32 mouse cellular contexts compared by ENCODE assay signal in the genomic region with DNA sequence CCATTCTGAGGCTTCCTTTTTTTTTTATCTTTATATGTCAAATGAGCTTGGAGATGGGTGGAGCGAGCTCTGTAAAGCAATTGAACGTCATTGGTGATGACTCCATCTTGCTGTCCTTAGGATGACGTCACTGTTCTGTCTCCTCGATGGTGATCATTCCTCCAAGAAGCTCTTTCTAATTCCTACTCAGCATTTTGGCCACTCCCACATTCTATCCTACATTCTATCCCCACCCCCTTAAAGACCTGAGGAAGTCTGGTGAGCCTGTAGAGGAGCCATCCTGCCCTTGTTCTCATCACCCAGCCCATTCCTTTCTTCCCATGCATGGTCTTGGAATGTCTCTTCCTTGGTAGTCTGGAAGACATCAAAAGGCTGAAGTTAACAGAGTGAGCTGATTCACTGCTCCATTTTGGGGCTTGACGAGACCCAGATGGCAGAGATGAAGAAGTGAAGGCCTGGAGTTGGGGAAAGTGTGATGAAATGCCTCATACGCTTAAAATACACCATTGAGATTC. TPM values are rescaled to one million over a fixed set of nuclear protein-coding genes. Genes with fewer than 3 reads are reported as not detected.
A peak's percentile ranks its signal among the peaks of the same experiment; 100 is the strongest.
DNase-seq lines count a peak whose midpoint lies in the region; ATAC-seq lines count a peak whose summit lies in the region.
"Had no signal": no experiment of that assay in that cellular context is flagged by ENCODE, and none has a peak within 500 bp of the region (broad histone marks: within the 10 kb centered on the region; RNA-seq: fewer than 3 reads in every experiment).

No protein-coding gene starts in this region.

- H3K9me3 ChIP-seq in stomach, embryonic 16.5 days (replicated peaks; ENCODE audit: control insufficient read depth, low read length) = no peaks in the 10 kb centered on the region
- H3K9me3 ChIP-seq: forebrain, embryonic 10.5 days; G1E; heart, embryonic 12.5 days; heart, embryonic 15.5 days had no signal

- DNase-seq in cerebellum, adult 9-10 months = peak; percentile 19
- no peak for DNase-seq in cerebellum, postnatal 36 days
- DNase-seq in ES-CJ7 (ENCODE audit: low read depth, low spot score) = peak; percentile 50
- DNase-seq in ZHBTc4 (ENCODE audit: low read depth, low spot score) = peak; percentile 90
- no peak for DNase-seq in gastrocnemius, adult 18-20 months (ENCODE audit: low spot score)
- DNase-seq in spleen, postnatal 4 days (ENCODE audit: low spot score in 2 of 2) = no peak
- DNase-seq in urinary bladder, adult 18-20 months (ENCODE audit: low spot score in 2 of 2) = no peak
- DNase-seq: adrenal gland, adult 8-10 months; adrenal gland, postnatal 25 days; B cell, adult 2 months; cerebellum, adult 18-20 months; cerebellum, adult 9-11 months; forebrain, postnatal 0 days; gastrocnemius, postnatal 25 days; heart, adult 18-20 months; heart, postnatal 10 days; heart, postnatal 4 days; kidney, adult 2 months had no signal

- H3K9ac ChIP-seq in stomach, embryonic 16.5 days (ENCODE audit: low read length) = no peak overlapping the region
- H3K9ac ChIP-seq: forebrain, postnatal 0 days; heart, embryonic 12.5 days; heart, embryonic 15.5 days; hindbrain, embryonic 14.5 days had no signal

- no peaks in the 10 kb centered on the region for H3K4me1 ChIP-seq in stomach, embryonic 16.5 days (ENCODE audit: control insufficient read depth, insufficient read depth, low read length)

- 75% methylated on average over 6 of the region's 6 CpGs for WGBS in stomach, embryonic 16.5 days

- 0 out of 2 replicates have a peak, but pooled peaks cover 3% of the 10 kb centered on the region for H3K27me3 ChIP-seq in stomach, embryonic 16.5 days (ENCODE audit: control insufficient read depth, insufficient read depth, low read length)

- H3K36me3 ChIP-seq in stomach, embryonic 16.5 days (ENCODE audit: control insufficient read depth, insufficient read depth, low read length) = no peaks in the 10 kb centered on the region
- H3K36me3 ChIP-seq: G1E; heart, embryonic 12.5 days; heart, embryonic 15.5 days had no signal

- H3K4me3 ChIP-seq in stomach, embryonic 16.5 days (replicated peaks; ENCODE audit: low read length) = no peak overlapping the region
- H3K4me3 ChIP-seq: forebrain, embryonic 10.5 days; heart, embryonic 12.5 days; heart, embryonic 15.5 days had no signal

- ATAC-seq in stomach, embryonic 16.5 days (ENCODE audit: insufficient read depth, low FRiP score) = peak; percentile 51; the same call in 1 of the 2 replicates
- ATAC-seq: activated CD4-positive, CD25-positive, alpha-beta regulatory T cell, adult 4 months; forebrain, embryonic 14.5 days; forebrain, postnatal 0 days; hindbrain, postnatal 0 days; inflammation-experienced regulatory T-cells, adult 6 months; Patski had no signal

- H3K27ac ChIP-seq in stomach, embryonic 16.5 days (ENCODE audit: low read length) = no peak overlapping the region
- H3K27ac ChIP-seq: forebrain, embryonic 10.5 days; heart, embryonic 15.5 days; hindbrain, embryonic 14.5 days; hindbrain, postnatal 0 days had no signal

- no peak overlapping the region for H3K4me2 ChIP-seq in stomach, embryonic 16.5 days (ENCODE audit: low read depth, low read length)
- H3K4me2 ChIP-seq: heart, embryonic 12.5 days; heart, embryonic 15.5 days; hindbrain, embryonic 14.5 days had no signal

RNA-seq across cellular contexts. Expression of a gene that starts 5.1 kb away (rescaled TPM):
- polyA plus RNA-seq in stomach, embryonic 16.5 days (2015; fragmentation: Nextera tagmentation; extraction: Ambion mirVana) = 63.1 and 66.3 TPM in 2 replicates
- 10 to 100 TPM; 55.0 to 93.3 TPM for total RNA-seq in gastrocnemius, adult 18-20 months (2021)
- polyA plus RNA-seq: G1E had no signal

RNA-seq across cellular contexts. Expression of a gene that starts 24.4 kb away (rescaled TPM):
- polyA plus RNA-seq in stomach, embryonic 16.5 days (2015; fragmentation: Nextera tagmentation; extraction: Ambion mirVana) = 2.0 and 2.5 TPM in 2 replicates
- total RNA-seq in gastrocnemius, adult 18-20 months (2021) = 1 to 10 TPM; 2.4 to 3.8 TPM
- total RNA-seq: CH12.LX had no signal
- polyA plus RNA-seq: G1E had no signal

RNA-seq across cellular contexts. Expression of a gene that starts 51.4 kb away (rescaled TPM):
- 0.30 and 0.35 TPM in 2 replicates for polyA plus RNA-seq in stomach, embryonic 16.5 days (2015; fragmentation: Nextera tagmentation; extraction: Ambion mirVana)
- not detected for total RNA-seq in gastrocnemius, adult 18-20 months (2021)
- total RNA-seq: CH12.LX; gastrocnemius, adult 8-10 months; gastrocnemius, postnatal 25 days; heart, postnatal 10 days; heart, postnatal 4 days had no signal
- polyA plus RNA-seq: activated CD4-positive, CD25-positive, alpha-beta regulatory T cell, adult 4 months; G1E; inflammation-experienced regulatory T-cells, adult 6 months had no signal

RNA-seq across cellular contexts. Expression of a gene that starts 56.1 kb away (rescaled TPM):
- 8.2 and 12.8 TPM in 2 replicates for polyA plus RNA-seq in stomach, embryonic 16.5 days (2015; fragmentation: Nextera tagmentation; extraction: Ambion mirVana)
- under 1 TPM; 0.27 to 0.64 TPM for total RNA-seq in gastrocnemius, adult 18-20 months (2021)
- total RNA-seq: CH12.LX; forebrain, postnatal 0 days; hindbrain, postnatal 0 days had no signal
- polyA plus RNA-seq: forebrain, embryonic 10.5 days; frontal cortex, adult 2 months; G1E; heart, embryonic 12.5 days; hindbrain, embryonic 14.5 days; hindbrain, postnatal 0 days; Patski had no signal

Comparison
In these comparisons a context has a peak if more than half of its experiments do, and no peak if none do; other contexts are left out.
1. DNase-seq: peak in cerebellum, adult 9-10 months (single experiment), ES-CJ7 (single experiment) and ZHBTc4 (single experiment); none in cerebellum, postnatal 36 days (0 of 2), gastrocnemius, adult 18-20 months (single experiment), spleen, postnatal 4 days (0 of 2) and urinary bladder, adult 18-20 months (0 of 2).